Mouse (Mus musculus) frontal cortex, postnatal 36 days (tissue): Measurements from ENCODE around the gene Olfr981.
"Not testable (repeated sequence)": the region's sequence is repeated elsewhere in the genome, so short reads cannot be mapped to it uniquely, and the experiment has no call there.

Experiments used
- DNase-seq, 2 experiments: peaks; one replicate each; pipeline ENCODE4 v3.0.0; 2022; ENCODE audit warnings: low spot score in 2 of 2

The Olfr981 gene

GRCm38 (mm10) chr9:40021164-40021563, at the start of gene Olfr981:
Olfr981 (plus strand) TSS chr9:40021464.
- no peak for DNase-seq

DNA sequence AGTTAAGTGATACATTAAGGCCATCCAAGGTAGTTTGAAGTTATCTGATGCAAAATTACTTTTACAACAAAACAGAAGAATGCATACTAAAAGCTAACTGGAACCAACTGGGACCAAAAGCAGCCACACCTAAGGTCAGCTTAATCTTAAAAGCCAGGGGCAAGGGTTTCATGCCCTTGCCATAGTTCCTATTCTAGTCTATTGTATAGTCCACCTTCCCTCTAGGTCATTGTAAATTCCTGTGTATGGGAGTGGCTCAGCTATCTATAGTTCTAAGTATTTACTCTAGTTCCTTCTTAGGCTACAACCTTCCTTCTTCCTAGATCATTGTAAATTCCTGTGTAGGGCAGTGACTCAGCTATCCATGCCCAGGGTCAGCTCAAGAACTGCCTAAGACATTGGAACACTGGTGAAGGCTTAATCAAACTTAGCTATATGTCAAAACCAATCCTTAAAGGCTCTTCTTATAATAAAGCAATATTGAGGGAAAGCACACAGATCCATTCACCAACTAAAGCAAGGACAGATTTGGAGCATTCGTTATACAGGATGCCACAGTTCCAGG, 44.6 kb upstream of the Olfr981 start:
- not testable (repeated sequence) for DNase-seq

GRCm38 (mm10) chr9:39991813-39992212, 29.5 kb upstream of the Olfr981 start, which contains the start of gene Olfr978:
Olfr978 (plus strand) TSS chr9:39992113.
- no peak for DNase-seq

GRCm38 (mm10) chr9:40003365-40003764, 17.9 kb upstream of the Olfr981 start, which contains the start of gene Olfr979:
Olfr979 (minus strand) TSS chr9:40003465.
- DNase-seq, result no peak

GRCm38 (mm10) chr9:40009482-40009881, 11.8 kb upstream of the Olfr981 start, which contains the start of gene Olfr980:
Olfr980 (minus strand) TSS chr9:40009582.
- no peak for DNase-seq

DNA sequence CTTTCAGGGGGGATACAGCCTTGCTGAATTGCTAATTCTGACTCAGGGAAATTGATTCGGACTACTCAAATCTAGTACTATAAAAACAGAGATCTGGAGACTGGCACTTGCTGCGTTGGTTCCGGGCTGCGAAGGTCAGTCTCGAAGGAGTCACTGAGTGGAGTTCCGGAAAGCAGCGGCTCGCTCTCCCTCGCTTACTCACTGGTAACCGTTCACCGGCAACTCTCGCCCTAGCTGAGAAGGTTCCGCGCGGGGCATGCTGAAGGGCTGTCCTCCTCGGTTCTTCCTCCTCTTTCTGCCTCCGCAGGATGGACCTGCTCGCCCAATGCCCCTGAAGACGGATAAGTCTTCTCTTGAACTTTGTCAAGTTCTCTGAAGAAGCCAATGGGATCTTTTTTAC, 28.9 kb downstream of the Olfr981 start:
- DNase-seq, result no peak

DNA sequence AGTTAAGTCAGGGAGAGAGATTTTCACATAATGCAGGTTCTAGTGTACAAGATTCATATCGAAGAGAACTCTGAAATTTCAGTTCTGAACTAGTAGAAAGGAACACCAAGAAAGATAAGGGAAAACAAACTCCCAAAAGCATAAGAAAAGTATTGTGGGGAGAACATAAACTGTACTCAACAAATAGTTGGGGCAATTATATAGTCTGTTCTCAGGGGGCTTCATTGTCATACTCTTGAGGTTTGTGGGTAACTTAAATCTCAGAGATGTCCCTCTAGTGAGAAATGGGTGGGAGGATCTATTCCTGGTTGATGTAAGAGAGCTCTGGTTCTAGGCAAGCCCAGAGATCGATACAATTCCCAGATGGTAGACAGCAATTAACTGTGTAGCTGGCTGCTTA, 52.3 kb downstream of the Olfr981 start, which contains the start of gene Olfr982:
Gene Olfr982, plus strand, starts transcription at position 301 of the 400 bp plus-strand sequence.
- DNase-seq, result no peak
